Mouse (Mus musculus) thymus, adult 2 months (tissue): ENCODE results near the gene Grap2. TPM values are rescaled to one million over a fixed set of nuclear protein-coding genes. Genes with fewer than 3 reads are reported as not detected.
A peak's percentile ranks its signal among the peaks of the same experiment; 100 is the strongest.

Source experiments
- DNase-seq: peaks from one replicate; pipeline ENCODE4 v3.0.0; 2021
- H3K27ac ChIP-seq: fragments of 200-500 bp; 2 replicates; pipeline ENCODE4 v1.5.1; 2012; ENCODE audit warnings: low read length, control low read depth; ENCODE audit not compliant: control insufficient read depth, insufficient read depth
- H3K27me3 ChIP-seq: fragments of 200-500 bp; 2 replicates; pipeline ENCODE4 v1.6.1; 2012; ENCODE audit warnings: mild to moderate bottlenecking, low read length, moderate library complexity, mixed read lengths; ENCODE audit not compliant: control insufficient read depth, insufficient read depth
- H3K36me3 ChIP-seq: fragments of 200-500 bp; 2 replicates; pipeline ENCODE4 v1.6.1; 2012; ENCODE audit warnings: mild to moderate bottlenecking, low read length, moderate library complexity; ENCODE audit not compliant: control insufficient read depth, insufficient read depth
- H3K4me1 ChIP-seq: fragments of 200-500 bp; replicated peaks from 2 replicates; pipeline ENCODE4 v1.6.1; 2012; ENCODE audit warnings: low read length; ENCODE audit not compliant: control insufficient read depth, insufficient read depth
- H3K4me3 ChIP-seq: fragments of 200-500 bp; 2 replicates; pipeline ENCODE4 v1.5.1; 2012; ENCODE audit warnings: mild to moderate bottlenecking, low read length, control low read depth, moderate library complexity; ENCODE audit not compliant: control insufficient read depth, insufficient read depth
- CTCF ChIP-seq: fragments of 200-500 bp; IDR thresholded peaks from 2 replicates; pipeline ENCODE4 v1.5.1; 2012; ENCODE audit warnings: mild to moderate bottlenecking, control low read depth, low read length, moderate library complexity, borderline replicate concordance; ENCODE audit not compliant: control insufficient read depth, poor library complexity, insufficient read depth; ENCODE audit errors: extremely low read depth
- POLR2A ChIP-seq: fragments of 200-500 bp; IDR thresholded peaks from 2 replicates; pipeline ENCODE4 v1.6.1; 2012; ENCODE audit warnings: mild to moderate bottlenecking, low read length, control low read depth, moderate library complexity; ENCODE audit not compliant: control insufficient read depth, poor library complexity, insufficient read depth; ENCODE audit errors: extremely low read depth
- WGBS: fragments of 180-500 bp; shearing (Covaris S2); methylation state at CpG from one replicate; pipeline ENCODE4 v1.1.7; 2018; 5-methylcytosine and 5-hydroxymethylcytosine counted together
- polyA plus RNA-seq: library from polyadenylated mRNA; depleted of rRNA; stranded (reverse); fragments of >200 nt; gene quantifications from 2 replicates; pipeline ENCODE4 v1.2.3, GENCODE M21; 2012

Gene Grap2
- polyA plus RNA-seq, 1 experiment: 139 TPM

DNA sequence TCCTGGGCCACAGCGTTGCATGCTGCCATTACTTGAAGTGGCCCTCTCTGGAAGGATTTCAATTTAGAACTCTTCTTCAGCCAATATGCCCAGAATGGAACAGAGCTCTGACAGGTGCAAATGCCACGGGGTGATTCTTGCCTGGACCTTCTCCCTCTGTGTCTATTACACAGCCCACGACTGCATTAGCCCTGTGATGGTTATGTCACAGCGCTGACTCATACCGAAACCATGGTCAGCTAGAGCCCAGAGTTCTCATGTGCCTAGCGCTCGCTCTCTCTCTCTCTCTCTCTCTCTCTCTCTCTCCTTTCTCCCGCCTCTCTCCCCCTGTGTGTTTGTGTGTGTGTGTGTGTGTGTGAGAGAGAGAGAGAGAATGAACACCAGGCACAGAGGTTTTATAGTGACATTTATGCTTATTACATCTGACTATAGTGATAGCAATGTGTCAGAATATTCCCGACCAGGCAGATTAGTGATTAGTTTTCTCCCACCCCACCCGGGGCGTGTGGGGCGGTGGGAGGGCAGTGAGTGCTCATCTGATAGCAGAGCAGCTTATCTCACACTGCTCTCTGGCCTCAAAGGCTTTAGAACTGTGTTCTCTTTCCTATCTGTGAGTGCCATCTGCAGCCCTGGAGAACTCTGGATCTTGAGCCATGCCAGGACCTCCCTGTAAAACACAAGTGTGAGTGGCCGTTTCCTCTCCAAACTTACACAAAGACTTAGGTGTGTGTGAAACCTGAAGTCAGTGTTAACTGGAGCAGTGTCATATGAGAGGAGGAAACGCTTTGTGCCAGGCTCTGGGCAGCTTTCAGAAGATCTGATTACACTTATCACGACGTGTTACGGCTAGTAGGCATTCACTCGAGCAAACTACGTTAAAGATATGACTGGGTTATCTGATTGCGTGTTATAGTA is 10.4 kb downstream of the Grap2 start:
- whole genome bisulfite sequencing: 52% methylated on average over 20 of the region's 20 CpGs
- Histone ChIP-seq H3K4me3 (no peak overlapping the region), H3K36me3 (peaks cover 8% of the 10 kb centered on the region; the same call in 1 of the 2 replicates), H3K4me1 (peaks cover 40% of the 10 kb centered on the region), H3K27ac (no peak overlapping the region), H3K27me3 (no peaks in the 10 kb centered on the region)
- TF ChIP-seq CTCF (no peak), POLR2A (no peak)
- no peak for DNase-seq

DNA sequence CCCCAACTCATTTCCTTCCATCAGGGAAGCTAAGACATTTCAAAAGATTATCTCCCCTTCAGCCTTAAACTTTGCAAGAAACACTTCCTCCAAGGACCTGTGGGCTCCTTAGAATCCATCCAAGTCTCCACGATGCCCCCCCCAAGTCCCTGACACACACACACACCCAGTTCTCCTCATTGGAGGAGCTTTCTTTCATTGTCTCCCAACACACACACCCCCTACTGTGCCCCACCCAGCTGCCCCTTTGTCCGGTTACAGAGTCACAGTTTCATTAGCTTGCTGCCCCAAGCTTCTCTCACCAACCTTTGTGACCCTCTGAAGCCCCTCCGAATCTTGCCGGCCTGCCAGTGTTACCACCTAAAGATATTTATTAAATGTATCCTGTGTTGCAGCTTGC is 13.9 kb downstream of the Grap2 start:
- Histone ChIP-seq H3K27me3 (no peaks in the 10 kb centered on the region), H3K4me3 (no peak overlapping the region), H3K36me3 (peaks cover 6% of the 10 kb centered on the region; the same call in 1 of the 2 replicates), H3K27ac (no peak overlapping the region), H3K4me1 (peaks cover 45% of the 10 kb centered on the region)
- no peak for TF ChIP-seq POLR2A
- no peak for TF ChIP-seq CTCF
- WGBS: 80% methylated on average over 4 of the region's 4 CpGs
- DNase-seq: no peak

DNA sequence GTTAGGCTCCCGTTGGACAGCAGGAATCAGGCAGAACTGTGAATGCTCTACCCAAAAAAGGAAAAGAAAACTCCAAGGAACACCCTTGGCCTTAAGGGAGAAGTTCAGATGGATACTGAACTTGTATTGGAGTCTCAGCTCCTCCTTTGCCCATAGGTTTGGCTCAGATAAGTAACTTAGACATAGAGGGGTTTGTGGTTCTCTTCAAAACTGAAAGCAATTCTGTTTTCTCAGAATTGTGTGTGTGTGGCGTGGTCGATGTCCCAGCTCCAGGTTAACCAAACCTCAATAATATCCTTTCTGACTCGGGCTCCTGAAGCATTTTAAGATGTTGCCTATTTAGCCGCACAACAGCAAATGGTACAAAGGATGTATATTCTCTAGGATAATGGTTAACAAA is 18.2 kb downstream of the Grap2 start:
- peaks cover 13% of the 10 kb centered on the region; the same call in 1 of the 2 replicates for H3K36me3 ChIP-seq
- TF ChIP-seq CTCF (no peak), POLR2A (no peak)
- H3K4me1 ChIP-seq: peaks cover 22% of the 10 kb centered on the region
- WGBS: 23% methylated on average over 5 of the region's 5 CpGs
- H3K27me3 ChIP-seq: no peaks in the 10 kb centered on the region
- no peak overlapping the region for H3K4me3 ChIP-seq
- 0 out of 2 replicates have a peak overlapping the region, but pooled peaks have one; percentile 18 for H3K27ac ChIP-seq
- DNase-seq: no peak

- WGBS: 91% methylated on average over 6 of the region's 6 CpGs
- Histone ChIP-seq H3K27me3 (no peaks in the 10 kb centered on the region), H3K36me3 (peaks cover 19% of the 10 kb centered on the region), H3K27ac (no peak overlapping the region), H3K4me1 (peaks cover 26% of the 10 kb centered on the region), H3K4me3 (no peak overlapping the region)
- DNase-seq: no peak
- TF ChIP-seq POLR2A: no peak
- TF ChIP-seq CTCF: no peak
These were observed 20.3 kb downstream of the Grap2 start for GRCm38 (mm10) chr15:80592737-80593136.

DNA sequence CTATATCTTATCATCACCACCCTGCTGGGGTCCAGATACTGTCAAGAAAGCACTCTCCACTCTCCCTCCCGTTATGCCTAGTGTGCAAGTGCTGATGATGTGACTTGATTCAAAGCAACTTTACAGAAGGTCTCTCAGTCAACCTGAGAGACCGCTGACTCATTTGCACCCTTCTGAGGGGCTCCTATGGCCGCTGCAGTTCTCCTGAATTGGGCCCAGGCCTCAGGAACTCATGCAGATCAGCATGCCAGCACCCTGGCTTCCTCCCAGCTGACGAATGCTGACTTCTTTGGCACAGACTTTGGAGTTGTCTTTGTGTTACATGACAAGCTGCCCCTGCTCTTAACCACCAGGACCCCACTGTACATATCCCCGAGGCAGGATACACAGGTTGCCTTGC is 21.5 kb downstream of the Grap2 start:
- DNase-seq: no peak
- H3K4me3 ChIP-seq: no peak overlapping the region
- no peak for TF ChIP-seq POLR2A
- no peak for TF ChIP-seq CTCF
- H3K36me3 ChIP-seq: peaks cover 17% of the 10 kb centered on the region
- no peaks in the 10 kb centered on the region for H3K27me3 ChIP-seq
- WGBS: 87% methylated on average over 5 of the region's 5 CpGs
- peaks cover 31% of the 10 kb centered on the region for H3K4me1 ChIP-seq
- no peak overlapping the region for H3K27ac ChIP-seq

DNA sequence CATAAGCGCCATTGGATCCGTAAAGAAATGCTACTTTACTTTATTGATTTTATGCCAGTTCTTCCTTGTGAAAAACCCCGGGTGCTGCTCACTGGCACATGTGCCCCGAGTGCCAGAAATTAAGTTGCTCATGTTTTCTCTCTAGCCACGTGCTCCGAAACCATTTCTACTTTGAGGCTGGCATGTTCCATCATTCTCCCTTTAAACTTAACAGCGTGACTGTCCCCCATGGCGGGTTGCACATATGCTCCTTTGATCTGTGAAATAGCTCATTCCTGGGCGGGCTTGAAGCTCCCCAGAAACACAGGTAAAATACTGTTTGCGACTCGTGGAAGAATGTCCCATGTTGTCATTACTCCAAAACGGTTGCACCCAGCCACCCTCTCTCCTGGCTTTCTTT is 26.4 kb downstream of the Grap2 start:
- Histone ChIP-seq H3K27me3 (no peaks in the 10 kb centered on the region), H3K4me3 (no peak overlapping the region), H3K27ac (peak overlapping the region; percentile 15; the same call in 1 of the 2 replicates), H3K4me1 (peaks cover 60% of the 10 kb centered on the region), H3K36me3 (peaks cover 22% of the 10 kb centered on the region)
- TF ChIP-seq POLR2A (no peak), CTCF (no peak)
- DNase-seq: no peak
- WGBS: 44% methylated on average over 12 of the region's 12 CpGs

DNA sequence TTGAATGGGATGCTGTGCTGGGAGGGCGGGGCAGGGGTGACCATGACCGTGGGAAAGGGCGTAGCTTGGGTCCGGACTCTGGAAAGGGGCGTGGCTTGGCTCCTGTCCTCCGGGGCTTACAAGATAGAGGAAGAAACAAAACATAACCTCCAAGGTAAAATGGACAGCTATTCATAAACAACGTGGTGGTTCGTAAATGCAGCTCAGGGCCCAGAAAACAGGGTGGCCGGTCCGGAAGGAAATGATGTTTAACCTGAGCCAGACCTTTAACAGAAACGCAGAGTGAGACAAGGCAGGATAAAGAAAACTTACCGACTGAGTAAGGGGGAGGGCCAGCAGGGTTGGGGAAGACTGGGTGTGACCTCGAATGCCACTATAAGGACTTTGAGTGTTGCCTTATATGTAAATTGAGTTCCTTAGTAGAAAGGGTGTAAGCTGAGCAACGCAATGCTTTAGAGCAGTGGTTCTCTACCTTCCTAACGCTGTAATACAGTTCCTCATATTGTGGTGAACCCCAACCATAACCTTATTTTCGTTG is 26.9 kb downstream of the Grap2 start:
- Histone ChIP-seq H3K27me3 (no peaks in the 10 kb centered on the region), H3K36me3 (peaks cover 22% of the 10 kb centered on the region), H3K4me3 (no peak overlapping the region), H3K27ac (peak overlapping the region; percentile 18; the same call in 1 of the 2 replicates), H3K4me1 (peaks cover 61% of the 10 kb centered on the region)
- no peak for DNase-seq
- TF ChIP-seq CTCF: no peak
- TF ChIP-seq POLR2A: no peak
- WGBS: 8% methylated on average over 16 of the region's 16 CpGs
